Mouse (Mus musculus) embryonic facial prominence, embryonic 10.5 days (tissue): ENCODE measurements at regions not wholly inside any gene's neighbourhood (a gene's known extent, or its start where the extent isn't known, plus 50 kb on each side); places are given as distances from the start of the nearest gene placed in this dataset.
A peak's percentile ranks its signal among the peaks of the same experiment; 100 is the strongest.

Source experiments
- DNase-seq: peaks from one replicate; pipeline ENCODE4 v3.0.0-alpha.2; 2017; ENCODE audit warnings: low spot score
- H3K27ac ChIP-seq: fragments of 300-500 bp; sonication (generic); replicated peaks from 2 replicates; pipeline ENCODE4 v1.5.1; 2016; ENCODE audit warnings: mild to moderate bottlenecking
- H3K27me3 ChIP-seq: fragments of 300-500 bp; sonication (generic); replicated peaks from 2 replicates; pipeline ENCODE4 v1.6.1; 2016; ENCODE audit warnings: low read depth, mild to moderate bottlenecking; ENCODE audit not compliant: poor library complexity, severe bottlenecking
- H3K36me3 ChIP-seq: fragments of 300-500 bp; sonication (generic); replicated peaks from 2 replicates; pipeline ENCODE4 v1.6.1; 2016; ENCODE audit warnings: mild to moderate bottlenecking, moderate library complexity
- H3K4me1 ChIP-seq: fragments of 300-500 bp; sonication (generic); 2 replicates; pipeline ENCODE4 v1.6.1; 2016
- H3K4me3 ChIP-seq: fragments of 300-500 bp; sonication (generic); 2 replicates; pipeline ENCODE4 v1.5.1; 2016; ENCODE audit warnings: mild to moderate bottlenecking, moderate library complexity
- H3K9me3 ChIP-seq: fragments of 300-500 bp; sonication (generic); 2 replicates; pipeline ENCODE4 v1.6.1; 2016; ENCODE audit warnings: mild to moderate bottlenecking
- WGBS: fragments of 180-500 bp; shearing (Covaris S2); methylation state at CpG from one replicate; pipeline ENCODE4 v1.1.7; 2016; 5-methylcytosine and 5-hydroxymethylcytosine counted together

DNA sequence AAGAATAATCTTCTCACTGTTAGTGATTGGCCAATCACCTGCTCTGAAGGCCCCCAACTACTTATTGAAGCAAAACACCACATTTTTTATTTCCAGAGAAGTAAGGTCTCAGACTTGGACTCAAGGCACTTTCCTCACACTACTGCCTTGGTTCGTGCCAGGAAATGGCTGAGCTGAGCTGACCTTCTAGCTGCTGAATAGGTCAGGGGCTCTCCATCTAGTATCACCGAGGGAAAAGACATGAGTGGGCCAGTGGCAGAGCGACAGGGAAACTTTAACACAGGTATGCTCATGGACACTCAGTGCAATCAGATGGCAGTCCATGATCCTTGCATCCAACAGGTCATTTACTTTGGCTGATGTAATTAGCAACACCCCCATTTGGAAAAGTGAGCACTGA is 635.3 kb downstream of the Insc start:
- no peak for DNase-seq
- Histone ChIP-seq H3K27me3 (peaks cover 20% of the 10 kb centered on the region; the same call in 1 of the 2 replicates), H3K36me3 (no peaks in the 10 kb centered on the region), H3K4me3 (no peak overlapping the region), H3K27ac (0 out of 2 replicates have a peak overlapping the region, but pooled peaks have one; percentile 32), H3K4me1 (peaks cover 38% of the 10 kb centered on the region), H3K9me3 (no peaks in the 10 kb centered on the region)
- 84% methylated on average over 3 of the region's 3 CpGs for WGBS

- peaks cover 19% of the 10 kb centered on the region; the same call in 1 of the 2 replicates for H3K27me3 ChIP-seq
- H3K4me3 ChIP-seq, result no peak overlapping the region
- peaks cover 38% of the 10 kb centered on the region for H3K4me1 ChIP-seq
- no peaks in the 10 kb centered on the region for H3K36me3 ChIP-seq
- H3K27ac ChIP-seq, result 0 out of 2 replicates have a peak overlapping the region, but pooled peaks have one; percentile 32
- 47% methylated on average over 7 of the region's 7 CpGs for whole genome bisulfite sequencing
- DNase-seq, result peak; percentile 69
- H3K9me3 ChIP-seq, result no peaks in the 10 kb centered on the region
Observed at GRCm38 (mm10) chr7:115379600-115379999, 636.1 kb downstream of the Insc start.

DNA sequence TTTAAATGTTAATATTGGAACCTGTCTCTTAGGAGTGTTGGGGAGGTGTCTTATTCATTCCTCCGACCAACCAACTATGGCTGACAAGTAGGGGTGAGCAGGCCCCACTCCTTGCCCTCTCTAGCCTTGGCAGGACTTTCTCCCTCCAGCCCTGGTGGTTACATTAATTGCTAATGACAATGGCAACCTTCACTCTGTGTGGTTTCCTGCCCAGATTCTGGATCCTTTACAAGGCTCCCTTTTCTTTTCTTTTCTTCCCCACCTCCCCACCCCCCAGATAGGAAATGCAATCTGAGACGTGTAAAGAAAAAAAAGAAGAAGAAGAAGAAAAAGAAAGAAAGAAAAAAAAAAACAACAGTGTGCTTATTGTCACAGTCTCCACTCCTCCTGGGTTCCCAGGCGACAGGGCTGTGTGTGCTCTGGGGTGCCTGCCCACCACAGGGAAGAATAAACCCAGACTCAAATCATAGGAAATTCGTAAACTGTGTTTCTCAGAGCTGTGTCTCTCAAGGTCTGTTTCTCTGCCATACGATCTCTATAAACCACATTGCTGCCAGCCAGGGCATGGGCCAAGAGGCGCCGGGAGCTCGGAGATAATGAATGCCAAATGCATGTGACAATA is 637.6 kb downstream of the Insc start:
- peaks cover 38% of the 10 kb centered on the region for H3K4me1 ChIP-seq
- WGBS, result 25% methylated on average over 8 of the region's 8 CpGs
- peak overlapping the region; percentile 41; the same call in 1 of the 2 replicates for H3K27ac ChIP-seq
- no peaks in the 10 kb centered on the region for H3K36me3 ChIP-seq
- H3K27me3 ChIP-seq, result peaks cover 17% of the 10 kb centered on the region; the same call in 1 of the 2 replicates
- peak; percentile 44 for DNase-seq
- H3K9me3 ChIP-seq, result no peaks in the 10 kb centered on the region
- H3K4me3 ChIP-seq, result no peak overlapping the region

DNA sequence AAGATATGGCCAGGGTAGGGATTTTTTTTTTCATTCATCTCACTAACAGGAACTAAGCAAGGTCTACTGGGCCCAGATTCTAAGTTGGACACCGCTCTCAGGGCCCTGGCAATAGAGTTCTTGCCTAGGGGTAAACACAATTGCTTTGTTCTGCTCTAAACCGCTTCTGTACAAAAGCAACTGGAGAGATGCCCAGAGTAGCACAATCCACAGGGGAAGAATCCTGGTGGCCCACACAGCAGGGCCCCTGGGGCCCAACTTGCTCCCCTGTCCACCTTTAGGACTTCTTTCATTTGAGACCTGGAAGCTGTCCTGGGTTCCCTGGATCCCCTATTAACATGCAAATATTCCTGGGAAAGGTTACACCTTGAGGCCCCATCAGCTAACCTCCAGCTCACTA is 639.4 kb downstream of the Insc start:
- H3K27me3 ChIP-seq, result peaks cover 13% of the 10 kb centered on the region; the same call in 1 of the 2 replicates
- WGBS, result 35% methylated on average over 2 of the region's 2 CpGs
- H3K27ac ChIP-seq, result peak overlapping the region; percentile 42; the same call in 1 of the 2 replicates
- DNase-seq, result no peak
- no peak overlapping the region for H3K4me3 ChIP-seq
- H3K9me3 ChIP-seq, result no peaks in the 10 kb centered on the region
- peaks cover 38% of the 10 kb centered on the region for H3K4me1 ChIP-seq
- H3K36me3 ChIP-seq, result no peaks in the 10 kb centered on the region

- no peak for DNase-seq
- no peaks in the 10 kb centered on the region for H3K9me3 ChIP-seq
- H3K36me3 ChIP-seq, result no peaks in the 10 kb centered on the region
- H3K4me1 ChIP-seq, result no peaks in the 10 kb centered on the region; the same call in 1 of the 2 replicates
- no peak overlapping the region for H3K4me3 ChIP-seq
- no peak overlapping the region for H3K27ac ChIP-seq
- WGBS, result 82% methylated on average over 5 of the region's 5 CpGs
- H3K27me3 ChIP-seq, result 0 out of 2 replicates have a peak, but pooled peaks cover 7% of the 10 kb centered on the region
Observed at GRCm38 (mm10) chr7:115388874-115389273, 645.4 kb downstream of the Insc start.

DNA sequence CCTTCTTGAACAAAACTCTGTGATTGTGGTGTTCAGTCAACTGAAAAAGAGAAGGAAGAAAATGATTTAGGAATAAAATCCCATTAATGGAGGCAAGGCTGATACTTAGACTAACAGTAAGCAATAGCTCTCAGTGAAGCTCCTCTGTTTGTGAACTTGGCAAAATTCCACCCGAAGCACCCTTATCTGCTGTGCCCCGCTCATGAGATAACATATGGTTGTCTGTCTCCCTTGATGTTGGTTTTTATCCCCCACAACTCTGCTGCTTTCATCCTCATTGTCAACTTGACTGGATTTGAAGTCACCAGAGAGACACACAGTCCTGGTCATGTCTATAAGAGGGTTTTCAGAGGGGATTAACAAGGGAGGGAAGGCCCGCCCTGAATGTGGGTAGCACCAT is 646.1 kb downstream of the Sox6 start:
- H3K4me3 ChIP-seq, result no peak overlapping the region
- 0 out of 2 replicates have a peak, but pooled peaks cover 3% of the 10 kb centered on the region for H3K27me3 ChIP-seq
- 89% methylated on average over 3 of the region's 3 CpGs for WGBS
- H3K27ac ChIP-seq, result no peak overlapping the region
- H3K4me1 ChIP-seq, result peaks cover 15% of the 10 kb centered on the region
- H3K9me3 ChIP-seq, result no peaks in the 10 kb centered on the region
- H3K36me3 ChIP-seq, result no peaks in the 10 kb centered on the region
- DNase-seq, result no peak

DNA sequence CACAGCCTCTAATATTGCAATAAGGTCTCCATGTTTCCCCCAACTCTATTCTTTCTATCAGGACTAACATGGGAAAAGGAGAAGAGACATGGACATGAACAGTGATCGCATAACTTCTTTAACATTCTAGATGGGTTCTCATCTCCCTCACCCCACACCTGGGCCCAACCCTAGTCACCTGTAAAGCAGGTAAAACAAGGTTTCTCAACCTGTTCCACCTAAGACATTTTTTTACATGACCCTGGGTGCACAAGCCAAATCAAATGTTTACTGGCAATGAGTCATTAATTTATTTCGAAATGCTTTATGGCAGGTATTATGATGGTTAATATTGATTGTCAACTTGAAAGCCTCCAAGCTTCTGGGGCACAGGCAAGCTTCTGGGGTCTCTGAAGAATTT is 640.4 kb downstream of the Sox6 start:
- no peaks in the 10 kb centered on the region for H3K9me3 ChIP-seq
- WGBS, result 95% methylated on average over 2 of the region's 2 CpGs
- H3K36me3 ChIP-seq, result no peaks in the 10 kb centered on the region
- DNase-seq, result no peak
- 0 out of 2 replicates have a peak, but pooled peaks cover 3% of the 10 kb centered on the region for H3K27me3 ChIP-seq
- H3K4me1 ChIP-seq, result peaks cover 23% of the 10 kb centered on the region
- H3K4me3 ChIP-seq, result no peak overlapping the region
- no peak overlapping the region for H3K27ac ChIP-seq

DNA sequence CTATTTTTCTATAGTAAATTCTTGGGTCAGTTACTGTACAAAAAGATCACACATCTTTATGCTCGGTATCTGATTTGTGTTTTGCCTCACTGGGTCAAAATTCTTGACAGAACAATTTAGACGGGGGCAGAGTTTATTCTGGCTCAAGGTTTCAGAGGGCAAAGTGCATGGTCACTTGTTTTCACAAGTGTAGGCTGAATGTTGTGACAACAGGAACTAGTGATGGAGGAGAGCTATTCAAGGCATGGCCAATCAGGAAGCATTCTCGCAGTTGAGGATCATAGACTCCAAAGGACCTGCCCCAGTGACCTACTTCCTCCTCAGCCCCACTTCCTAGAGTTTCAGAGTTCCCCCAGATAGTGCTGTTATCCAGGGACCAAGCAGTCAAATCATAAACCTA is 639.1 kb downstream of the Sox6 start:
- H3K4me3 ChIP-seq, result no peak overlapping the region
- whole genome bisulfite sequencing, result 34% methylated on average over 3 of the region's 3 CpGs
- no peaks in the 10 kb centered on the region for H3K36me3 ChIP-seq
- H3K9me3 ChIP-seq, result no peaks in the 10 kb centered on the region
- H3K27me3 ChIP-seq, result 0 out of 2 replicates have a peak, but pooled peaks cover 2% of the 10 kb centered on the region
- peaks cover 23% of the 10 kb centered on the region for H3K4me1 ChIP-seq
- DNase-seq, result no peak
- no peak overlapping the region for H3K27ac ChIP-seq

GRCm38 (mm10) chr7:115407889-115408288 is 630.7 kb downstream of the Sox6 start:
- 87% methylated on average over 3 of the region's 3 CpGs for WGBS
- Histone ChIP-seq H3K36me3 (no peaks in the 10 kb centered on the region), H3K9me3 (no peaks in the 10 kb centered on the region), H3K4me1 (peaks cover 10% of the 10 kb centered on the region), H3K27me3 (peaks cover 12% of the 10 kb centered on the region; the same call in 1 of the 2 replicates), H3K27ac (no peak overlapping the region), H3K4me3 (no peak overlapping the region)
- DNase-seq, result no peak

GRCm38 (mm10) chr7:115408915-115409314 is 629.7 kb downstream of the Sox6 start:
- Histone ChIP-seq H3K4me3 (no peak overlapping the region), H3K27me3 (peaks cover 15% of the 10 kb centered on the region), H3K4me1 (peaks cover 12% of the 10 kb centered on the region), H3K27ac (no peak overlapping the region), H3K36me3 (no peaks in the 10 kb centered on the region), H3K9me3 (no peaks in the 10 kb centered on the region)
- no peak for DNase-seq
- 15% methylated on average over 2 of the region's 2 CpGs for WGBS

DNA sequence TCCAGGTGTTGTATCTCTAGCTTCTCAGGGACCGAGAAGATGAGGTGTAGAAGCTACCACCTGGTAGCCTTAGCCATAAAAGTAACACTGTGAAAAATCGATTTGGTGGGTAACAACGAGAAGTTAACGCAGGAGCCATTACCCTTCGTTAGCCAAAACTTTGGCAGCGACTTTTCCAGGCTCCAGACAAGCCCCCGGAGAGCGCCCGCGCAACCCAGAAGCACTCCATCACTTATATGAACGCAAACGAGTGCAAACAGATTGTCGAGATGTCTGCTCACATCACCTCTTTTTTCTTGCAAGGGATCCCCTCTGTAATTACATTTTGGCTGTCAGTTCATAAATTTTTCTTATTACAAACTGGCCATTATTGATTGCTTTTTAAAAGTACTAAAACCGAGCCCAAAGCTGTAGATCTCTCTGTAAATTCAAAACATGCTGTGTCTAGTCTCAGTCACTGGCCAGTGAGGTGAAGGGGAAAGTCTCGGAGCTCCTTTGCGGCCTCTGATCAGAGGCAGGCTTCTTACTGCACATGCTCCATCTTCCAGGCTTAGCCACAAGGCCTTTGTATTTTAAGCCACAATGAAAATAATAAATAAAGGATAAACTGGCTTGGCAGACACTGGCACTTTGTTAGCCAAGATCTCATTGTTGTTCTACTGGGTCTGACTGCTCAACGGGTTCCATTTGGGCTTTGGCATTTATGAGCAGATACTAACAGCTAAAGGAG is 627.9 kb downstream of the Sox6 start:
- WGBS, result 83% methylated on average over 17 of the region's 17 CpGs
- H3K4me1 ChIP-seq, result peaks cover 25% of the 10 kb centered on the region
- no peak overlapping the region for H3K27ac ChIP-seq
- peaks cover 20% of the 10 kb centered on the region for H3K27me3 ChIP-seq
- DNase-seq, result no peak
- no peak overlapping the region for H3K4me3 ChIP-seq
- H3K36me3 ChIP-seq, result no peaks in the 10 kb centered on the region
- no peaks in the 10 kb centered on the region for H3K9me3 ChIP-seq

- H3K27me3 ChIP-seq, result peaks cover 20% of the 10 kb centered on the region
- WGBS, result 37% methylated on average over 2 of the region's 2 CpGs
- H3K9me3 ChIP-seq, result no peaks in the 10 kb centered on the region
- H3K4me3 ChIP-seq, result no peak overlapping the region
- no peak for DNase-seq
- H3K4me1 ChIP-seq, result peaks cover 28% of the 10 kb centered on the region
- H3K36me3 ChIP-seq, result no peaks in the 10 kb centered on the region
- peak overlapping the region; percentile 59; the same call in 1 of the 2 replicates for H3K27ac ChIP-seq
Observed at GRCm38 (mm10) chr7:115411456-115411855, 627.1 kb downstream of the Sox6 start.

DNA sequence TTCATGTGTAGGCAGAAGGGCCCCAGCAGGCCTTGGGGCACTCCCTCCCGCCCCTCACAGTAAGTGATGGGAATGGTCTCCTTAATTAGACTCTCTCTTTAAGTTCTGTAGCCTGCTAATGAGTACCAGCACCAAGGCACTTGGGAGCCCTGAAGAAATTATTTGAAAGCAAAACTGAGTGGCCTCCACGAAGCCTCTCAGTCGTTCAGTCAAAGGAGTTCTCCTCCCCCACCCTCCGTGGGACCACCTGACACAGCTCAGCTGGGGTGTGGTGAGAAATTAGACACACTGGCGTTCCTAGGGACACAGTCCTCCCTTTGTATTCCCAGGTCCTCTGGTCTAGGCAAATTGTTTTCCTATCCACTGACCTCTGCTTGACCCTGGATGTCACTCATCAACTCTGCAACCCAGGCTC is 623.4 kb downstream of the Sox6 start:
- 6% methylated on average over 5 of the region's 5 CpGs for WGBS
- Histone ChIP-seq H3K4me3 (no peak overlapping the region), H3K27ac (peak overlapping the region; percentile 70), H3K9me3 (no peaks in the 10 kb centered on the region), H3K36me3 (no peaks in the 10 kb centered on the region), H3K4me1 (peaks cover 32% of the 10 kb centered on the region), H3K27me3 (peaks cover 15% of the 10 kb centered on the region)
- peak; percentile 79 for DNase-seq
